Mouse (Mus musculus) erythroblast, embryonic 14.5 days (primary cell): Measurements from ENCODE around the gene Arxes2. TPM values are rescaled to one million over a fixed set of nuclear protein-coding genes. Genes with fewer than 3 reads are reported as not detected.
"Not testable (repeated sequence)": the region's sequence is repeated elsewhere in the genome, so short reads cannot be mapped to it uniquely, and the experiment has no call there.

Experiments
- H3K27me3 ChIP-seq: 2 replicates; pipeline ENCODE4 v1.6.1; 2012; ENCODE audit warnings: inconsistent platforms; ENCODE audit not compliant: control insufficient read depth
- H3K36me3 ChIP-seq: 2 replicates; pipeline ENCODE4 v1.6.1; 2012; ENCODE audit warnings: mild to moderate bottlenecking, inconsistent platforms; ENCODE audit not compliant: control insufficient read depth
- H3K4me1 ChIP-seq: 2 replicates; pipeline ENCODE4 v1.6.1; 2012; ENCODE audit warnings: inconsistent platforms; ENCODE audit not compliant: control insufficient read depth
- H3K4me3 ChIP-seq: replicated peaks from 2 replicates; pipeline ENCODE3; 2012; ENCODE audit warnings: moderate library complexity, mild to moderate bottlenecking, inconsistent platforms
- H3K9me3 ChIP-seq: 2 replicates; pipeline ENCODE4 v1.6.1; 2012; ENCODE audit warnings: low read length, inconsistent platforms, mixed read lengths; ENCODE audit not compliant: control insufficient read depth
- GATA1 ChIP-seq: IDR thresholded peaks from 2 replicates; pipeline ENCODE4 v1.6.1; 2012; ENCODE audit warnings: low read length, inconsistent platforms, mixed read lengths
- TAL1 ChIP-seq: IDR thresholded peaks from 3 replicates; pipeline ENCODE4 v1.6.1; 2012; ENCODE audit warnings: low read length, inconsistent platforms, mixed read lengths
- polyA plus RNA-seq: library from polyadenylated mRNA; stranded (reverse); fragments of >175 nt; gene quantifications from 2 replicates; pipeline ENCODE4 v1.2.3, GENCODE M21; 2012

Gene Arxes2
- 0.11 TPM in 1 of 2 replicates, not detected in the other for polyA plus RNA-seq

DNA sequence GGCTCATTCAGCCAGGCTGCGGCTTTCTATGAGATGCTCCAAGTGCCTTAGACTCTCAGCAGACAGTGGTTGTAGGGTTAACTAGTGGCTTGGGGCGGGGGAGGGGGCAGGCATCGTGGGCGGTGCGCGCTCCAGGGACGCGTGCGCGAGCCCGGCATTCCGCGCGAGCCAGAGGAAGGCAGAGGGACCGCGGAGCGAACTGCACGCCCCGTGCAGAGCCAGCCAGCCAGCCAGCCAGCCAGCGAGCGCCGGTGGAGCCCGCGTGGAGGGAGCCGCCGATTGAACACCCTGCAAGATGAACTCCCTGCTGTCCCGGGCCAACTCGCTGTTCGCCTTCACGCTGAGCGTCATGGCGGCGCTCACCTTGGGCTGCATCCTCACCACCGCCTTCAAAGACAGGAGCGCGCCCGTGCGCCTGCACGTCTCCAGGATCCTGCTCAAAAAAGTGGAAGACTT, at the start of gene Arxes2:
Arxes2 (plus strand) TSS at position 161 of the 456 bp plus-strand sequence.
- not testable (repeated sequence) for H3K27me3 ChIP-seq, H3K9me3 ChIP-seq, H3K4me1 ChIP-seq, H3K4me3 ChIP-seq, H3K36me3 ChIP-seq

GRCm38 (mm10) chrX:135948699-135949437, 44.8 kb upstream of the Arxes2 start:
- no peak overlapping the region for H3K4me3 ChIP-seq
- TF ChIP-seq GATA1 (no peak), TAL1 (no peak)
- H3K36me3 ChIP-seq = no peaks in the 10 kb centered on the region

GRCm38 (mm10) chrX:135956988-135957690, 36.5 kb upstream of the Arxes2 start:
- no peak for TF ChIP-seq GATA1
- no peak for TF ChIP-seq TAL1

More at GRCm38 (mm10) chrX:135948699-135949437, 44.8 kb upstream of the Arxes2 start:
- no peaks in the 10 kb centered on the region for H3K27me3 ChIP-seq
- H3K9me3 ChIP-seq = no peaks in the 10 kb centered on the region; the same call in 1 of the 2 replicates
- H3K4me1 ChIP-seq = no peaks in the 10 kb centered on the region

DNA sequence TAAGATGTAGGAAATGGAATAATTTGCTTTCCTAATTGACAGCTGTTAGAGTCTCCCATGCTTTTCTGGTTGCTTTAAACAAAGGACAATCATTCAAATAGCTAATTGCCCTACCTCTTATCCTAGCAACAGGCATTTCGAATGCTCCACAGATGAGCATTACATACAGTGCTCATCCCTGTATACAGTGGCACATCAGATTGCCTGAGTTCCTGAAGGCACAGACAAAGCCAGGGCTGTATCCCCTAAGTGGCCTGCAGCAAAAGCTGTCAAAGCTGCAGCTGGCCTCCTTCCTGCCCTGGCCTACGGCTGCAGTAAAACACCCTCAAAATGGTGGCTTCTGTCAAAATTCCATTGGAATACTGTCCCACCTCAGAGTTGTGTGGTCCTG, 35.9 kb upstream of the Arxes2 start:
- Histone ChIP-seq H3K4me1 (no peaks in the 10 kb centered on the region), H3K9me3 (no peaks in the 10 kb centered on the region), H3K27me3 (no peaks in the 10 kb centered on the region), H3K4me3 (no peak overlapping the region), H3K36me3 (no peaks in the 10 kb centered on the region)
- no peak for TF ChIP-seq TAL1
- no peak for TF ChIP-seq GATA1

More at GRCm38 (mm10) chrX:135956988-135957690, 36.5 kb upstream of the Arxes2 start:
- no peaks in the 10 kb centered on the region for H3K9me3 ChIP-seq
- H3K4me3 ChIP-seq = no peak overlapping the region
- H3K36me3 ChIP-seq = no peaks in the 10 kb centered on the region
- no peaks in the 10 kb centered on the region for H3K4me1 ChIP-seq
- no peaks in the 10 kb centered on the region for H3K27me3 ChIP-seq

- TF ChIP-seq GATA1 (no peak), TAL1 (no peak)
- no peaks in the 10 kb centered on the region for H3K27me3 ChIP-seq
Observed at GRCm38 (mm10) chrX:135958589-135959225, 34.9 kb upstream of the Arxes2 start.

GRCm38 (mm10) chrX:135959536-135959935, 34.1 kb upstream of the Arxes2 start:
- H3K4me1 ChIP-seq = no peaks in the 10 kb centered on the region
- TF ChIP-seq TAL1 (no peak), GATA1 (no peak)
- no peaks in the 10 kb centered on the region for H3K9me3 ChIP-seq
- H3K4me3 ChIP-seq = no peak overlapping the region
- no peaks in the 10 kb centered on the region for H3K27me3 ChIP-seq
- H3K36me3 ChIP-seq = no peaks in the 10 kb centered on the region

More at GRCm38 (mm10) chrX:135958589-135959225, 34.9 kb upstream of the Arxes2 start:
- Histone ChIP-seq H3K4me3 (no peak overlapping the region), H3K4me1 (no peaks in the 10 kb centered on the region), H3K36me3 (no peaks in the 10 kb centered on the region), H3K9me3 (no peaks in the 10 kb centered on the region)

DNA sequence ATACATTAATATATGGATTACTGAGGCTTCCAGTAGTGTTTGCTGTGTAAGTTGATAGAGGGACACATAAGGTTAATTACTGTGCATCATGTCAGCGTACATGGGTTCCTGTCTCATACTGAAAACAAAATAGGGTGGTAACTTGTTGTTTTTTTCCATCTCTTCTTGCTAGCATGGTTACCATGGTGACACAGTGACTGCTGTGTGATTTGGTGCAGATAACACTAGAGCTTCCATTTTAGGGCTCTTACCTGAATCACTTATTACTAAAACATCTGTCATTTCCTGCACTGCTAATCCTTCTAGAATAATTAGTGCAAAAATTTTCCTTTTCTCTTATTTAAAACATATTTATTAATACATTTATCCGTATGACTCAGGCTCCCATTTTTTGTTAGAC, 31.3 kb upstream of the Arxes2 start:
- TF ChIP-seq GATA1 (no peak), TAL1 (no peak)

DNA sequence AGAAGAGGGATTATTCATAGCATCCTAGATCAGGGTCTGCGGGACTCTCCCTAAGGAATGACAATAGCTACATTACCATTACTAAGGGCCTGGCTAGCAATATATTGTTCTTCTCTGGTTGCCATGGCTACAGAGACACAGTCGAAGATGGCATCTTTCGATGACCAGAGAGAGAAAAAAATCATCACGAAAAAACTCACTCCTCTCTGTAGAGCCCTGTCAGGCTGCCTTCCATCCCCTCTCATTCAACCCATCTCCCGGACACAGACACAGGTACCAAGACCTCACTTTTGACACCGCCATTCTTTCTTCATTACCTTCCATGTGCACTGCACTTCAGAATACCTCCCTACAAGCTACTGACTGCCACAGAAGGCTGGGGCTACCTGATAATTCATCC, 30.5 kb upstream of the Arxes2 start:
- H3K27me3 ChIP-seq = no peaks in the 10 kb centered on the region
- H3K36me3 ChIP-seq = no peaks in the 10 kb centered on the region
- H3K4me3 ChIP-seq = no peak overlapping the region
- H3K4me1 ChIP-seq = no peaks in the 10 kb centered on the region
- no peaks in the 10 kb centered on the region for H3K9me3 ChIP-seq
- TF ChIP-seq GATA1 (no peak), TAL1 (no peak)

More for the DNA sequence above, 31.3 kb upstream of the Arxes2 start:
- Histone ChIP-seq H3K27me3 (no peaks in the 10 kb centered on the region), H3K36me3 (no peaks in the 10 kb centered on the region), H3K4me1 (no peaks in the 10 kb centered on the region), H3K4me3 (no peak overlapping the region), H3K9me3 (no peaks in the 10 kb centered on the region)

GRCm38 (mm10) chrX:135963629-135964028, 30.0 kb upstream of the Arxes2 start:
- Histone ChIP-seq H3K4me3 (no peak overlapping the region), H3K36me3 (no peaks in the 10 kb centered on the region), H3K9me3 (no peaks in the 10 kb centered on the region), H3K27me3 (no peaks in the 10 kb centered on the region), H3K4me1 (no peaks in the 10 kb centered on the region)
- TF ChIP-seq GATA1 (no peak), TAL1 (no peak)
